Mouse (Mus musculus): Measurements from ENCODE around the gene Kif28. TPM values are rescaled to one million over a fixed set of nuclear protein-coding genes. Genes with fewer than 3 reads are reported as not detected.

Gene Kif28
- polyA plus RNA-seq, 1 experiment from 2014 or later = not detected

GRCm38 (mm10) chr1:179712658-179713057 is 32.4 kb downstream of the Kif28 start:
- H3K9me3 ChIP-seq (ENCODE audit: low read length) = no peaks in the 10 kb centered on the region
- H3K36me3 ChIP-seq (ENCODE audit: insufficient read depth, low read length) = no peaks in the 10 kb centered on the region
- H3K27ac ChIP-seq (ENCODE audit: low read length) = no peak overlapping the region
- WGBS = 83% methylated on average over 7 of the region's 7 CpGs
- H3K27me3 ChIP-seq (ENCODE audit: insufficient read depth, low read length) = no peaks in the 10 kb centered on the region
- H3K4me3 ChIP-seq (ENCODE audit: low read length) = no peak overlapping the region
- ATAC-seq (ENCODE audit: low FRiP score, low TSS enrichment) = no peak
- H3K9ac ChIP-seq (replicated peaks; ENCODE audit: low read length) = no peak overlapping the region
- no peaks in the 10 kb centered on the region for H3K4me1 ChIP-seq (ENCODE audit: insufficient read depth, low read length)
- H3K4me2 ChIP-seq (replicated peaks; ENCODE audit: low read depth, low read length) = no peak overlapping the region

GRCm38 (mm10) chr1:179710739-179711138 is 34.3 kb downstream of the Kif28 start:
- WGBS = 83% methylated on average over 5 of the region's 5 CpGs
- H3K4me2 ChIP-seq (replicated peaks; ENCODE audit: low read depth, low read length) = no peak overlapping the region

GRCm38 (mm10) chr1:179709390-179709789 is 35.7 kb downstream of the Kif28 start:
- H3K9me3 ChIP-seq (ENCODE audit: low read length) = no peaks in the 10 kb centered on the region
- H3K4me3 ChIP-seq (ENCODE audit: low read length) = no peak overlapping the region
- WGBS = 66% methylated on average over 6 of the region's 6 CpGs
- no peaks in the 10 kb centered on the region for H3K4me1 ChIP-seq (ENCODE audit: insufficient read depth, low read length)
- H3K27ac ChIP-seq (ENCODE audit: low read length) = no peak overlapping the region
- ATAC-seq (ENCODE audit: low FRiP score, low TSS enrichment) = no peak
- H3K36me3 ChIP-seq (ENCODE audit: insufficient read depth, low read length) = no peaks in the 10 kb centered on the region
- H3K4me2 ChIP-seq (replicated peaks; ENCODE audit: low read depth, low read length) = no peak overlapping the region
- H3K9ac ChIP-seq (replicated peaks; ENCODE audit: low read length) = no peak overlapping the region
- H3K27me3 ChIP-seq (ENCODE audit: insufficient read depth, low read length) = no peaks in the 10 kb centered on the region

More at GRCm38 (mm10) chr1:179710739-179711138, 34.3 kb downstream of the Kif28 start:
- Histone ChIP-seq H3K9me3 (ENCODE audit: low read length) (no peaks in the 10 kb centered on the region), H3K27ac (ENCODE audit: low read length) (no peak overlapping the region), H3K4me1 (ENCODE audit: insufficient read depth, low read length) (no peaks in the 10 kb centered on the region), H3K4me3 (ENCODE audit: low read length) (no peak overlapping the region), H3K27me3 (ENCODE audit: insufficient read depth, low read length) (no peaks in the 10 kb centered on the region), H3K36me3 (ENCODE audit: insufficient read depth, low read length) (no peaks in the 10 kb centered on the region), H3K9ac (replicated peaks; ENCODE audit: low read length) (no peak overlapping the region)
- ATAC-seq (ENCODE audit: low FRiP score, low TSS enrichment) = no peak

GRCm38 (mm10) chr1:179705154-179705553 is 39.9 kb downstream of the Kif28 start:
- 90% methylated on average over 6 of the region's 6 CpGs for WGBS
- no peaks in the 10 kb centered on the region for H3K4me1 ChIP-seq (ENCODE audit: insufficient read depth, low read length)

GRCm38 (mm10) chr1:179704150-179704549 is 40.9 kb downstream of the Kif28 start:
- no peaks in the 10 kb centered on the region for H3K9me3 ChIP-seq (ENCODE audit: low read length)
- ATAC-seq (ENCODE audit: low FRiP score, low TSS enrichment) = no peak
- 65% methylated on average over 3 of the region's 3 CpGs for WGBS
- no peak overlapping the region for H3K4me3 ChIP-seq (ENCODE audit: low read length)
- no peaks in the 10 kb centered on the region for H3K4me1 ChIP-seq (ENCODE audit: insufficient read depth, low read length)
- H3K27me3 ChIP-seq (ENCODE audit: insufficient read depth, low read length) = no peaks in the 10 kb centered on the region
- H3K9ac ChIP-seq (replicated peaks; ENCODE audit: low read length) = no peak overlapping the region
- H3K27ac ChIP-seq (ENCODE audit: low read length) = no peak overlapping the region
- H3K4me2 ChIP-seq (replicated peaks; ENCODE audit: low read depth, low read length) = no peak overlapping the region
- no peaks in the 10 kb centered on the region for H3K36me3 ChIP-seq (ENCODE audit: insufficient read depth, low read length)

More at GRCm38 (mm10) chr1:179705154-179705553, 39.9 kb downstream of the Kif28 start:
- Histone ChIP-seq H3K36me3 (ENCODE audit: insufficient read depth, low read length) (no peaks in the 10 kb centered on the region), H3K9ac (replicated peaks; ENCODE audit: low read length) (no peak overlapping the region), H3K4me3 (ENCODE audit: low read length) (no peak overlapping the region), H3K4me2 (replicated peaks; ENCODE audit: low read depth, low read length) (no peak overlapping the region), H3K27ac (ENCODE audit: low read length) (no peak overlapping the region), H3K9me3 (ENCODE audit: low read length) (no peaks in the 10 kb centered on the region), H3K27me3 (ENCODE audit: insufficient read depth, low read length) (no peaks in the 10 kb centered on the region)
- ATAC-seq (ENCODE audit: low FRiP score, low TSS enrichment) = no peak

- H3K9me3 ChIP-seq (ENCODE audit: low read length) = no peaks in the 10 kb centered on the region
- H3K36me3 ChIP-seq (ENCODE audit: insufficient read depth, low read length) = peaks cover 21% of the 10 kb centered on the region
- no peak overlapping the region for H3K4me3 ChIP-seq (ENCODE audit: low read length)
- WGBS = 79% methylated on average over 6 of the region's 6 CpGs
- H3K4me1 ChIP-seq (ENCODE audit: insufficient read depth, low read length) = no peaks in the 10 kb centered on the region
- no peak overlapping the region for H3K4me2 ChIP-seq (replicated peaks; ENCODE audit: low read depth, low read length)
- ATAC-seq (ENCODE audit: low FRiP score, low TSS enrichment) = no peak
- no peaks in the 10 kb centered on the region for H3K27me3 ChIP-seq (ENCODE audit: insufficient read depth, low read length)
- H3K27ac ChIP-seq (ENCODE audit: low read length) = no peak overlapping the region
- H3K9ac ChIP-seq (replicated peaks; ENCODE audit: low read length) = no peak overlapping the region
These were observed 55.6 kb downstream of the Kif28 start for GRCm38 (mm10) chr1:179689479-179689878.

- Histone ChIP-seq H3K4me3 (ENCODE audit: low read length) (no peak overlapping the region), H3K36me3 (ENCODE audit: insufficient read depth, low read length) (peaks cover 24% of the 10 kb centered on the region), H3K4me2 (replicated peaks; ENCODE audit: low read depth, low read length) (no peak overlapping the region), H3K4me1 (ENCODE audit: insufficient read depth, low read length) (no peaks in the 10 kb centered on the region), H3K9ac (replicated peaks; ENCODE audit: low read length) (no peak overlapping the region), H3K27me3 (ENCODE audit: insufficient read depth, low read length) (no peaks in the 10 kb centered on the region), H3K27ac (ENCODE audit: low read length) (no peak overlapping the region), H3K9me3 (ENCODE audit: low read length) (no peaks in the 10 kb centered on the region)
- 87% methylated on average over 5 of the region's 5 CpGs for WGBS
- ATAC-seq (ENCODE audit: low FRiP score, low TSS enrichment) = no peak
These were observed 56.2 kb downstream of the Kif28 start for GRCm38 (mm10) chr1:179688914-179689313.

GRCm38 (mm10) chr1:179688415-179688814 is 56.7 kb downstream of the Kif28 start:
- no peaks in the 10 kb centered on the region for H3K9me3 ChIP-seq (ENCODE audit: low read length)
- no peak overlapping the region for H3K9ac ChIP-seq (replicated peaks; ENCODE audit: low read length)
- WGBS = 85% methylated on average over 6 of the region's 6 CpGs
- H3K4me2 ChIP-seq (replicated peaks; ENCODE audit: low read depth, low read length) = no peak overlapping the region
- H3K36me3 ChIP-seq (ENCODE audit: insufficient read depth, low read length) = peaks cover 29% of the 10 kb centered on the region
- no peak overlapping the region for H3K4me3 ChIP-seq (ENCODE audit: low read length)
- H3K27ac ChIP-seq (ENCODE audit: low read length) = no peak overlapping the region
- no peaks in the 10 kb centered on the region for H3K27me3 ChIP-seq (ENCODE audit: insufficient read depth, low read length)
- H3K4me1 ChIP-seq (ENCODE audit: insufficient read depth, low read length) = no peaks in the 10 kb centered on the region
- ATAC-seq (ENCODE audit: low FRiP score, low TSS enrichment) = no peak

- H3K4me1 ChIP-seq (ENCODE audit: insufficient read depth, low read length) = no peaks in the 10 kb centered on the region
- no peak overlapping the region for H3K4me2 ChIP-seq (replicated peaks; ENCODE audit: low read depth, low read length)
- no peaks in the 10 kb centered on the region for H3K27me3 ChIP-seq (ENCODE audit: insufficient read depth, low read length)
- WGBS = 98% methylated on average over 3 of the region's 3 CpGs
- no peak for ATAC-seq (ENCODE audit: low FRiP score, low TSS enrichment)
- H3K27ac ChIP-seq (ENCODE audit: low read length) = no peak overlapping the region
- no peak overlapping the region for H3K4me3 ChIP-seq (ENCODE audit: low read length)
- peaks cover 33% of the 10 kb centered on the region for H3K36me3 ChIP-seq (ENCODE audit: insufficient read depth, low read length)
- H3K9me3 ChIP-seq (ENCODE audit: low read length) = no peaks in the 10 kb centered on the region
- H3K9ac ChIP-seq (replicated peaks; ENCODE audit: low read length) = no peak overlapping the region
These were observed 57.1 kb downstream of the Kif28 start for GRCm38 (mm10) chr1:179687966-179688365.

- Histone ChIP-seq H3K27ac (ENCODE audit: low read length) (no peak overlapping the region), H3K4me1 (ENCODE audit: insufficient read depth, low read length) (no peaks in the 10 kb centered on the region), H3K27me3 (ENCODE audit: insufficient read depth, low read length) (no peaks in the 10 kb centered on the region), H3K9ac (replicated peaks; ENCODE audit: low read length) (no peak overlapping the region), H3K4me2 (replicated peaks; ENCODE audit: low read depth, low read length) (no peak overlapping the region), H3K9me3 (ENCODE audit: low read length) (no peaks in the 10 kb centered on the region), H3K36me3 (ENCODE audit: insufficient read depth, low read length) (peaks cover 37% of the 10 kb centered on the region), H3K4me3 (ENCODE audit: low read length) (no peak overlapping the region)
- no peak for ATAC-seq (ENCODE audit: low FRiP score, low TSS enrichment)
- 90% methylated on average over 1 of the region's 1 CpGs for WGBS
These were observed 57.8 kb downstream of the Kif28 start for GRCm38 (mm10) chr1:179687305-179687704.

Measured in kidney, embryonic 16.5 days (tissue).